Mouse (Mus musculus) thymus, adult 2 months (tissue): ENCODE data around the gene Rarres1. TPM values are rescaled to one million over a fixed set of nuclear protein-coding genes. Genes with fewer than 3 reads are reported as not detected.
A peak's percentile ranks its signal among the peaks of the same experiment; 100 is the strongest.

Experiments
- DNase-seq: peaks from one replicate; pipeline ENCODE4 v3.0.0; 2021
- H3K27ac ChIP-seq: fragments of 200-500 bp; 2 replicates; pipeline ENCODE4 v1.5.1; 2012; ENCODE audit warnings: low read length, control low read depth; ENCODE audit not compliant: control insufficient read depth, insufficient read depth
- H3K27me3 ChIP-seq: fragments of 200-500 bp; 2 replicates; pipeline ENCODE4 v1.6.1; 2012; ENCODE audit warnings: mild to moderate bottlenecking, low read length, moderate library complexity, mixed read lengths; ENCODE audit not compliant: control insufficient read depth, insufficient read depth
- H3K36me3 ChIP-seq: fragments of 200-500 bp; 2 replicates; pipeline ENCODE4 v1.6.1; 2012; ENCODE audit warnings: mild to moderate bottlenecking, low read length, moderate library complexity; ENCODE audit not compliant: control insufficient read depth, insufficient read depth
- H3K4me1 ChIP-seq: fragments of 200-500 bp; replicated peaks from 2 replicates; pipeline ENCODE4 v1.6.1; 2012; ENCODE audit warnings: low read length; ENCODE audit not compliant: control insufficient read depth, insufficient read depth
- H3K4me3 ChIP-seq: fragments of 200-500 bp; 2 replicates; pipeline ENCODE4 v1.5.1; 2012; ENCODE audit warnings: mild to moderate bottlenecking, low read length, control low read depth, moderate library complexity; ENCODE audit not compliant: control insufficient read depth, insufficient read depth
- CTCF ChIP-seq: fragments of 200-500 bp; IDR thresholded peaks from 2 replicates; pipeline ENCODE4 v1.5.1; 2012; ENCODE audit warnings: mild to moderate bottlenecking, control low read depth, low read length, moderate library complexity, borderline replicate concordance; ENCODE audit not compliant: control insufficient read depth, poor library complexity, insufficient read depth; ENCODE audit errors: extremely low read depth
- POLR2A ChIP-seq: fragments of 200-500 bp; IDR thresholded peaks from 2 replicates; pipeline ENCODE4 v1.6.1; 2012; ENCODE audit warnings: mild to moderate bottlenecking, low read length, control low read depth, moderate library complexity; ENCODE audit not compliant: control insufficient read depth, poor library complexity, insufficient read depth; ENCODE audit errors: extremely low read depth
- WGBS: fragments of 180-500 bp; shearing (Covaris S2); methylation state at CpG from one replicate; pipeline ENCODE4 v1.1.7; 2018; 5-methylcytosine and 5-hydroxymethylcytosine counted together
- polyA plus RNA-seq: library from polyadenylated mRNA; depleted of rRNA; stranded (reverse); fragments of >200 nt; gene quantifications from 2 replicates; pipeline ENCODE4 v1.2.3, GENCODE M21; 2012; rRNA removed

Rarres1 gene
- 2.8 and 3.0 TPM in 2 replicates for polyA plus RNA-seq

DNA sequence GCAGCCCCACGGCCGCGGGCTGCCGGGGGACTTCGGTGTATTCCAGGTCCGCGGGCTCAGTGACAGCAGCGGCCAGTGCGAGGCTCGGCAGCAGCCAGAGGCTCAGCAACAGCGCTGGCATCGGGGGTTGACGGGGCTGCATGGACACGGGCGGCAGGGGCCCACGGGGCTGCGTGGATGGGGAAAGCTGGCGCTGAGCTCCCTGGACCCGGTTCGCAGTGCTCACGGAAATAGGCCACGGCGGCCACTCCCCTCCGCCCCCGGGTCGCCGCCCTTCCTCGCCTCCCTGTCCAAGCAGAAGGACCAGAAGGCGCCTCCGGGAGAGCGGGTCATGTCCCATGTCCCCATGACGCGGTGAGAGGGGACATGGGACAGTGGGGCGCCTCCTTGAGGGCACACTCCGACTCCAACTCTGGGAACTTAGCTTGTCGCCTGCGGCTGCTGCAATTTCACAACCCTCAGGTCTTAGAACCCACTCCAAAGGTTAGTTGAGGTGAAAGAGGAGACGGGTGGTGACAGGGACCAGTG is at the start of gene Rarres1:
Gene Rarres1 (minus strand): TSS at position 250 of the 528 bp plus-strand sequence.
- Histone ChIP-seq H3K36me3 (no peaks in the 10 kb centered on the region), H3K4me3 (no peak within 1 kb of the TSS), H3K27ac (no peak within 1 kb of the TSS), H3K4me1 (no peaks in the 10 kb centered on the region), H3K27me3 (no peaks in the 10 kb centered on the region; the same call in 1 of the 2 replicates)
- WGBS = 4% methylated on average over 38 of the region's 38 CpGs
- TF ChIP-seq CTCF (no peak), POLR2A (no peak)
- peak; percentile 3 for DNase-seq

DNA sequence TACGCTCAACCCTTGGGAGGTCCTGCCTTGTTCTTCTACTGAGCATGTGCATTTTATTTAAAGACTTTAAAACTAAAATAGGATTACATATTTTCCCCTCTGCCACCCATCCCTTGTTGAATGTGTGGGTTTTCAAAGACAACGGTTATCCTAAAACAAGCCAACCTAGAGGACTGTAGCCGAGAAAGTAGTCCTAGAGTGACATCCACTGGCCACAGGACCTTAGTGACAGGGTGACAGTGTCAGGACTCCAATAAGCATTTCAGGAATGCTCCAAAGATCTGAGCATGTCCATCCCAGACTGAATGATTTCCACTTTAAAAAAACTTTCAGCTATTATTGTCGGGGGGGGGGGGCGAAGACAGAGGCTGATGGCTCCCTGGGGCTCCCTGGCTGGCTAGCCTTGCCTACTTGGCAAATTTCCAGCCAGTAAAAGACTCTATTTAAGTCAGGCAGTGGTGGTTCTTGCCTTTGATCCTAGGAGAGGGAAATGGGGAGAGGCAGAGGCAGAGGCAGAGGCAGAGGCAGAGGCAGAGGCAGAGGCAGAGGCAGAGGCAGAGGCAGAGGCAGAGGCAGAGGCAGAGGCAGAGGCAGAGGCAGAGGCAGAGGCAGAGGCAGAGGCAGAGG is 49.5 kb upstream of the Rarres1 start:
- TF ChIP-seq POLR2A (no peak), CTCF (no peak)
- Histone ChIP-seq H3K4me3 (no peak overlapping the region), H3K27me3 (no peaks in the 10 kb centered on the region), H3K27ac (no peak overlapping the region), H3K4me1 (no peaks in the 10 kb centered on the region), H3K36me3 (no peaks in the 10 kb centered on the region)
- WGBS = 61% methylated on average over 5 of the region's 5 CpGs
- no peak for DNase-seq

DNA sequence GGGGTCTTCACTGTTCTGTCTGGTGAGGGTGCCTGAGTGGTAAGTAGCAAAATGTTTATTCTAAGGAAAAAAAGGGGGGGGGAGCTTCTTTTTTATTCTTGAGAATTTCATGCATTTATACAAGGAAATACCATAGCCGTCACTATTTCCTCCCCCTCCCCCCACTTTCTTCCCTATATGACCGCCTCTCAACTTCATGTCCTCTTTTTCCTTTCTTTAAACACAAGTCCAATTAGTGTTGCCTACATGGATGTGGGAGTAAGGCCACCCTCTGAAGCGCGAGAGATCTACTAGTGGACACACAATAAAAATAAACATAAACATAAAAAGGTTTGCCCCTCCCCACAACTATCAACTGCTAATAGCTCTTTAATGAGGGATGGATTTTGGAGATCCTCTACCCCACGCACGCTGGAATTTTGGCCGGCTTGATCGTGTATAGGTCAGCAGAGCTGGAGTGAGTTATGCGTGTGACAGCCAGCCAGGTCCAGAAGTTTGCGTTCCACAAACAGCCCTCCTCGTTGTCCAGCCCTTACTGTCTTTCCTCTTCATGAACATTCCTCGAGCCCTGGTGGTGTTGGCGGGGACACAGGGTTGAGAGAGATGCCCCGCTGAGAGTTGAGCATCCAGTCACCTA is 42.5 kb upstream of the Rarres1 start:
- Histone ChIP-seq H3K36me3 (no peaks in the 10 kb centered on the region), H3K27ac (no peak overlapping the region), H3K4me3 (no peak overlapping the region), H3K4me1 (no peaks in the 10 kb centered on the region), H3K27me3 (no peaks in the 10 kb centered on the region)
- TF ChIP-seq CTCF (no peak), POLR2A (no peak)
- 87% methylated on average over 14 of the region's 14 CpGs for WGBS
- DNase-seq = no peak

DNA sequence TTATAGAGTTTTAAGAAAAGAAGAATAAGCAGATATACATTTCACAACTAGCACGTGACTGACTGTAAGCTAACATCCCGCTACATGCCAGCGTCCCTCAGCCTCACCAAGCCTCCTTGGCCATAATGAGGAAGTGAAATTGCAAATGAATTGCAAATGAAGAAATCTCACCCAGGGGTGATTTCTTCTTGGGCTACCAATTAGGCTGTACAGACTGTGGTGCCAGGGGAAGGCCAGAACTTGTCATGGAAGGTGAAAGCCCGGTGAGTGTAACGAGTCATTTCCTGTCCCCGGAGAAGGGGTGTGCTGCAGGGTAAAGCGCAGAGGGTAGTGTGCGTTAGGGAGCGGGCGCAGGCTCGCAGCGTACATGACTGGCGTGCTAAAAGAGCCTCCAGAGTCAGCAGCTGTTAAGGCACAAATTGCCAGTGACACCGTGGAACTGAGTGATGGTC is 41.9 kb upstream of the Rarres1 start:
- Histone ChIP-seq H3K36me3 (no peaks in the 10 kb centered on the region), H3K4me3 (no peak overlapping the region), H3K27me3 (no peaks in the 10 kb centered on the region), H3K27ac (no peak overlapping the region), H3K4me1 (no peaks in the 10 kb centered on the region)
- WGBS = 5% methylated on average over 14 of the region's 14 CpGs
- no peak for TF ChIP-seq CTCF
- no peak for TF ChIP-seq POLR2A
- DNase-seq = no peak

DNA sequence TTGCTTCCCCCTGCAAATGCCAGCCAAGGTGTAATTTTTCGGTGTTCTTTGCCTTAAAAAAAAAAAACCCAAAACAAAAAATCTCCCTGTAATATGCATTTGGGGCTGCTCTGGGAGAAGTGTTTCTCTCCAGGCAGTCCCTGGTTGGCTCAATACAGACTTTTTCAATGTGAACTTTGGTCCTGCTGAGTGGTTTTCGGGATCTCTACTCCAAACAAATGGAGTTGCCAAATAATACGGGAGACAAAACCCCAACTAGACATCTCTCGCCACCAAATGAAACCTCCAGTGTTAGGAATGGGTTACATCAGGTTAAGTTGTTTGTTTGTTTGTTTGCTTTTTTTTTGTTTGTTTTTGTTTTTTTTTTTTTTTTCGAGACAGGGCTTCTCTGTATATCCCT is 39.9 kb upstream of the Rarres1 start:
- H3K4me3 ChIP-seq = no peak overlapping the region
- H3K27me3 ChIP-seq = no peaks in the 10 kb centered on the region
- TF ChIP-seq CTCF (no peak), POLR2A (no peak)
- no peaks in the 10 kb centered on the region for H3K4me1 ChIP-seq
- WGBS = 91% methylated on average over 5 of the region's 5 CpGs
- no peaks in the 10 kb centered on the region for H3K36me3 ChIP-seq
- H3K27ac ChIP-seq = no peak overlapping the region
- no peak for DNase-seq

DNA sequence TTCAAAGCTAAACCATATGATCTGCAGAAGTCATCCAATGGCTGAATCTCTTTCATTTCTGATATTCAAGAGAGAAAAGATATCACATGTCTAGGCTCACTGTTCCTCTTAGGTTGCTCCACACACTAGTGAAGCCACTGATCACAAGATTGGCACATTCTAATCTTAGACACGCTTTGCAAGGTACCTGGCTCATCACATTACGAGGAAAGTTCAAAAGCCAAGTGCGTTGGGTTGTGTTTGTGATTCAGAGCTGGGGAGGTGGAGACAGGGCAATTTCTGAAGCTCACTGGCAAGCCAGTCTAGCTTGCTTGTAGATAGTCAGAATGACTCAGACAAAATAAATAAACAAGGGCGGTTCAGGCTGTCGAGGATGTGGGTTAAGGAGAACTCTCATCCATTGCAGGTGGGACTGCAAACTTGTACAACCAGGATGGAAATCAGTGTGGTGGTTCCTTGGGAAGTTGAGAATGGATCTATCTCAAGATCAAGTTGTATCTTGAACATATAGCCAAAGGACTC is 38.7 kb upstream of the Rarres1 start:
- Histone ChIP-seq H3K27me3 (no peaks in the 10 kb centered on the region), H3K36me3 (no peaks in the 10 kb centered on the region), H3K27ac (no peak overlapping the region), H3K4me1 (no peaks in the 10 kb centered on the region), H3K4me3 (no peak overlapping the region)
- no peak for DNase-seq
- TF ChIP-seq POLR2A = no peak
- no peak for TF ChIP-seq CTCF
- 80% methylated on average over 5 of the region's 5 CpGs for WGBS
